Mouse (Mus musculus) liver, adult (tissue): ENCODE data around the gene Gng3.

Source experiments
- GATA4 ChIP-seq: IDR thresholded peaks from 2 replicates; pipeline ENCODE4 v1.6.1; 2014; ENCODE audit warnings: mild to moderate bottlenecking, low read length; ENCODE audit not compliant: insufficient replicate concordance

Gene Gng3

GRCm38 (mm10) chr19:8839103-8839907 lies at the start of gene Gng3:
Gene Gng3 (minus strand): TSS chr19:8839194.
- no peak for TF ChIP-seq GATA4

- TF ChIP-seq GATA4, result no peak
Observed at GRCm38 (mm10) chr19:8887585-8888463, 48.8 kb upstream of the Gng3 start.

GRCm38 (mm10) chr19:8886916-8887584 lies 48.1 kb upstream of the Gng3 start:
- no peak for TF ChIP-seq GATA4

- TF ChIP-seq GATA4, result no peak
Observed at GRCm38 (mm10) chr19:8883616-8884015, 44.6 kb upstream of the Gng3 start, which contains the start of the genes Lbhd1 and Gm49403. Gene Lbhd1 (plus strand): TSS chr19:8883732. Gene Gm49403 (plus strand): TSS chr19:8883930.

- TF ChIP-seq GATA4, result no peak
Observed at GRCm38 (mm10) chr19:8881034-8881392, 42.0 kb upstream of the Gng3 start.

GRCm38 (mm10) chr19:8880311-8881033 lies 41.5 kb upstream of the Gng3 start, which contains the start of gene Uqcc3:
Gene Uqcc3 (minus strand): TSS chr19:8880923.
- no peak for TF ChIP-seq GATA4

- no peak for TF ChIP-seq GATA4
Observed at GRCm38 (mm10) chr19:8875031-8875430, 36.0 kb upstream of the Gng3 start.

GRCm38 (mm10) chr19:8872266-8872840 lies 33.4 kb upstream of the Gng3 start:
- no peak for TF ChIP-seq GATA4

- peak; percentile 16; the same call in 1 of the 2 replicates for TF ChIP-seq GATA4
Observed at GRCm38 (mm10) chr19:8871267-8872186, 32.5 kb upstream of the Gng3 start, which contains the start of gene Ubxn1. Gene Ubxn1 (plus strand): TSS chr19:8871496.

- no peak for TF ChIP-seq GATA4
Observed at GRCm38 (mm10) chr19:8870838-8871237, 31.8 kb upstream of the Gng3 start.

GRCm38 (mm10) chr19:8864265-8864664 lies 25.3 kb upstream of the Gng3 start:
- TF ChIP-seq GATA4, result no peak

- TF ChIP-seq GATA4, result no peak
Observed at GRCm38 (mm10) chr19:8859018-8859417, 20.0 kb upstream of the Gng3 start.

- no peak for TF ChIP-seq GATA4
Observed at GRCm38 (mm10) chr19:8857689-8858088, 18.7 kb upstream of the Gng3 start.
